Mouse (Mus musculus) heart, postnatal 36 days (tissue): ENCODE measurements at regions not wholly inside any gene's neighbourhood (a gene's known extent, or its start where the extent isn't known, plus 50 kb on each side); places are given as distances from the start of the nearest gene placed in this dataset.

Experiments
- DNase-seq, 2 experiments: peaks; one replicate each; pipeline ENCODE4 v3.0.0; 2021 to 2022
- intact Hi-C: fragments of 180-260 bp; cut with DNase I; formaldehyde crosslinking; loops from one replicate; pipeline ENCODE4 v1.15.1; 2025

DNA sequence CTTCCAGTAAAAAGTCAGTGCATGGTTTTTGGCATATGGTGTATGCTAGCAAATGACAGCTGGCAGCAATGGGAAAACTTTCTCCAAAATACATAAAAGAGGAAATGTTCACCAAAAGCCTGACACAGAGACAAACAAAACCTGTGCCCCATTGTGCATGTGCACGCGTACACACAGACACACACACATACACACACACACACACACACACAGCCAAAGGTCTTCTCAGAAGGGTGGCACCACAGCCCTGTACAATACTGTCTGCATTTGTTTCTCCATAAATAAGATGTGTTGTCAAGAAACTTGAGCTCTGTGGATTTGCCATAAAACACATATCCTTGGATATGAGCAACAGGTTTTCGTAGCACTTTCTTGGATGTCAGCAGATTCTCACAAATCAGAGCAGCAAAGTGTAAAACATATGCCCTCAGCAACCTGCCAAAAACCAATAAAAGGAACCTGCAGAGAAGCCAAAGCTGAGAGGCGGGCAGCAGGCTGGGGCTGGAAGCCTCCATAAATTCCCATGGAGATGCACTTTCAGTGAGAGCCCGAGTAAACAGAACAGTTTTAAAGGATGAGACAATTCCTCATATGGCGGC lies 60.5 kb upstream of the Ddit4l start:
- DNase-seq, result peak in 1 of 2 experiments; percentile 5
- intact Hi-C loops, result no loop called here

GRCm38 (mm10) chr3:137561986-137562385 lies 59.4 kb upstream of the Ddit4l start:
- DNase-seq, result no peak
- intact Hi-C loops, result no loop called here

- intact Hi-C loops, result no loop called here
Measured at GRCm38 (mm10) chr3:137563541-137564080, 57.8 kb upstream of the Ddit4l start.

GRCm38 (mm10) chr3:137564282-137564681 lies 57.1 kb upstream of the Ddit4l start:
- intact Hi-C loops, result no loop called here

More at GRCm38 (mm10) chr3:137563541-137564080, 57.8 kb upstream of the Ddit4l start:
- no peak for DNase-seq

GRCm38 (mm10) chr3:137568580-137569313 lies 52.7 kb upstream of the Ddit4l start:
- no peak for DNase-seq
- intact Hi-C loops, result no loop called here

More at GRCm38 (mm10) chr3:137564282-137564681, 57.1 kb upstream of the Ddit4l start:
- DNase-seq, result no peak
